Mouse (Mus musculus): Measurements from ENCODE around the gene Nr2f1. TPM values are rescaled to one million over a fixed set of nuclear protein-coding genes. Genes with fewer than 3 reads are reported as not detected.

Gene Nr2f1
- total RNA-seq, 2 experiments from 2014 or later, result 21.5 to 24.1 TPM

Other genes with a start within 250 kb of the Nr2f1 start
- under 1 TPM; 0.29 to 0.50 TPM for gene Pou5f2, start 174.9 kb downstream of the Nr2f1 start, total RNA-seq (2021)